Mouse (Mus musculus): Measurements from ENCODE around the gene Pde1c. TPM values are rescaled to one million over a fixed set of nuclear protein-coding genes. Genes with fewer than 3 reads are reported as not detected.
"Not testable (repeated sequence)": the region's sequence is repeated elsewhere in the genome, so short reads cannot be mapped to it uniquely, and the experiment has no call there.

Pde1c gene
- total RNA-seq (2021) (under 1 TPM; 0.17 to 0.31 TPM), polyA plus RNA-seq (2012; rRNA removed) (not detected in 2 replicates)
- long read RNA-seq = 0 reads

GRCm38 (mm10) chr6:56568470-56569372, at the start of gene Pde1c:
Gene Pde1c (minus strand): TSS chr6:56569103.
- DNase-seq = peak; percentile 16

DNA sequence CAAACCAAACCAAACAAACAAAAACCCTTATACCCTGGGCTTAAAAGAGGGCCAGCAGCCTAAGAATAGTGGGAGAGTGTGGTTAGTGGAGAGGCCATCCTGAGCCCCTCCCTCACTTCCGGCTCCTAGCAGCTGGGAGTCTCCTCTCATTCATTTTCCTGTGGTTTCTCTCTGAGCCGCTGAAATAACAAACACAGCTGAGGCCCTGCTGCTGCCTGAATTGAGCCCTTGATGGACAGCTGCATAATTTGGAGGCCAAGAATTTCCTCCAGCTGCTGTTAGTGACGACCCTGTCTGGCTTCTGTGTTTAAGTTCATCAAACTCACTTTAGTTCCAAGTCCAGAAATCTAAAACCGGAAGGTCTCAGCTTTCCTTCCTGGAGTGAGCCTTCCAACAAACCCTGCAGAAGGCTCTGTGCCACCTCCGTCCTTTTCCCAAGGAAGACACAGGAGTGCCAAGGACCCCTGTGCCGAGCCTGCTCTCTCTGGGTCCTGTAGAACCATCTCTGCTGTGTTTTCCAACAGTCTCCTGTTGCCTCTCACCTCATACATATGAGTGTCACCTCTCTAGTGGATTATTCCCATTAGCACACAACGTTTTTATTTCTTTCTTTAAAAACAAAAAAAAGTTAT, 48.2 kb upstream of the Pde1c start:
- no peak for DNase-seq

DNA sequence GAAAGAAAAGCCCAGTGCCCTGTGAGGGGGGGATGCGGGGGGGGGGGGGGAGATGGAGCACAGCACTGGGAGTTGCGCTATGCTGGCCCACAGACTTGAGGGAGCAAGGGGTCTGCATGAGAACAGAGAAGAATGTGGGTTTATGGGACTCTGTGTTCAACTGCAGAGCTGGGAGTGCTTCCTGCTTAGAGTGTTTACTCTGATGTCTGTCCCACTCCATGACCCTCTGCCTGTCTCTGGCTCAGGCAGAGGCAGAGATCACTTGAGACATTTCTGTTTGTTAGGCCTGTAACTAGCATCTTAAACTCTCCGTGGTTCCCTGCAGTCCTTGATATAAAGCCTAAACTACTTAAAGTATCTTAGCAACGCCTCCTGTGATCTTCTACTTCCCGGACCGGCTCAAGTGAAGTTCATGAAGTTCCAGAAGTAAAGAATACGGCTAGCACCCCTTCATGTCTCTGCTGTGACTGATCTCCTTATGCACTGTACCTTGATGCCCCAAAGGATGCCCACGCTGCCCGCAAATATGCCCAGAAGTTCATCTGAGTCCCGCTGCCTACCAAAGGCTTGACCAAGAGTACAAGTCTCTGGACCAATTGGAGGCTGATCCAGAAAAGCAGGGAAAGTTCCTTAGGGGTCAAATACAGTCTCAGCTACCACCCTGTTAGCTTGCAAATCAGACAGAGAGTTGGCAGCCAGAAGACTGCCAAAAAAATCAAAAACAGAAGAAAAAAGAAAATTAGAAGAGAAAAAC, 47.5 kb upstream of the Pde1c start:
- no peak for DNase-seq

- DNase-seq = not testable (repeated sequence)
These were observed 40.6 kb upstream of the Pde1c start for GRCm38 (mm10) chr6:56609529-56609928.

DNA sequence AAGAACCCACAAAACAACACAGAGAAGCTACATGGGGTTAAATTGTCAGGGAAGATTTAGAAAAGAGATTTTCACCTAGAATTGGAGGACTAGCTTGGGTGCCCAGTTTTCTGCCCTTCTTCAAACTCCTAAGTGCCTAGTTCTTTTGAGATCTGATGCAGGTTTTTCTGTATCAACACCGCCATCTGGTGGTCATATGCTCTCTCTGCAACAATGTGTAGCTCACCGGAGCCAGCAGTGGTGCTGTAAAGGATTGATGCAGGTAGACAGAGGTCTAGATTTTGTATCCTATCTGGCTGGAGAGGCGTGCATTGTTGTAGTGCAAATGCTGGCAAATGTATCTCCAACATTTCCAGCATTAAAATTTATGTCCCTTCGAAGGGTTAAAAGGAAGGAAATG, 39.4 kb upstream of the Pde1c start:
- peak; percentile 38 for DNase-seq

DNA sequence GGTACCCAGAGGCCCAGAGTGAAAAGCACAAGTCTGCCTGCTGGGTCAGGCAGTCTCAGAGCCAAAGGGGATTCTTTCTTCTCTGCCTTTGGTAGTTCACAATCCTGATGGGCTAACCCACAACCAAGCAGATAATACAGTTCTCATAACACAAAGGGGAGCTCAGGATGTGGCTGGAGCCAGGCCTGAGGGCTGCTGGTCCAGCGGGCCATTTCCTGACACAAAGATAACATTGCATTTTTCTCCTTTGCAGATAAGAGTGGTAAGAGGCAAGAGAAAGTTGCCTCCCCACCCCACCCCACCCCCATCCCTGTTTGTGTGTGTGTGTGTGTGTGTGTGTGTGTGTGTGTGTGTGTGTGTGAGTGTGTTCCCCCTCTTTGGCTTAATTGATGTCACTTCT, 10.7 kb upstream of the Pde1c start:
- no peak for DNase-seq

DNA sequence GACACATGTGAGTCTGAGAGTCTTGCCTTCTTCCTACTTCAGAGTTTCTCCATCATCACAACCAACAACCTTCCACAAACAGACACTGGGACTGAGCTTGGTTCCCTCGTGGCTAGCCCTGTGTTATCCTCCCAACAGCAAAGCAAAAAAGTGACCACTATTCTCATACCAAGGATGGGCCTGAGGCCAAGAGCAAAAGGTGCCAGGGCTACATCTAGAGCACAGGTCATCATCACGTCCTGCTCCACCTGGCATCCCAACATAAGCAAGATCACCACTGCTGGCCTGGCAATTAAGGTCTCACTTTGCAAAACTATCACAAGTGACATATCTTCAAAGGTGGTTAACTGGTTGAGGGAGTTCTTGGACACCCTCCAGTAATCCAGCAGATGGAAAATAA, 8.0 kb downstream of the Pde1c start:
- no peak for DNase-seq

GRCm38 (mm10) chr6:56560474-56560888, 8.4 kb downstream of the Pde1c start:
- DNase-seq = no peak

- no peak for DNase-seq
These were observed 10.2 kb downstream of the Pde1c start for GRCm38 (mm10) chr6:56558711-56559110.

GRCm38 (mm10) chr6:56555848-56556247, 13.1 kb downstream of the Pde1c start:
- DNase-seq = no peak

- DNase-seq = no peak
These were observed 13.5 kb downstream of the Pde1c start for GRCm38 (mm10) chr6:56555382-56555781.

DNA sequence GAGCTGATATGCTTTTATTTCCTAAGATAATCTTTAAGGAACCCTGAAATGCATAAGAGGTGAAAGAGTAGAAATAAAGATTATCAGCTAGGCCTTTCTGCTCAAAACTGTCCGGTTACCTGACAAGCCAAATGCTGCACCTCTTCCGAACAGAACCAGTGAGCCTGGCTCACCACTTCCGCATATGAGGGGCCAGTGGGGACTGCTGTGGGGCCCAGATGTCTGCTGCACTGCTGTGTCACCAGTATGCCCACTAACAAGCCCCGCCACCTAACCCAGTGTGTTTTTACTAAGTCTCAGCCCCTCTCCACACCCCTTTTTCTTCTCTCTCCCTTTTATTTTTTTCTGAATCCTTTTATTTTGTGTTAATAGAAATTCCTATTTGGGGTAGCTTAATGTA, 17.9 kb downstream of the Pde1c start:
- no peak for DNase-seq

GRCm38 (mm10) chr6:56540247-56540646, 28.7 kb downstream of the Pde1c start:
- no peak for DNase-seq

DNA sequence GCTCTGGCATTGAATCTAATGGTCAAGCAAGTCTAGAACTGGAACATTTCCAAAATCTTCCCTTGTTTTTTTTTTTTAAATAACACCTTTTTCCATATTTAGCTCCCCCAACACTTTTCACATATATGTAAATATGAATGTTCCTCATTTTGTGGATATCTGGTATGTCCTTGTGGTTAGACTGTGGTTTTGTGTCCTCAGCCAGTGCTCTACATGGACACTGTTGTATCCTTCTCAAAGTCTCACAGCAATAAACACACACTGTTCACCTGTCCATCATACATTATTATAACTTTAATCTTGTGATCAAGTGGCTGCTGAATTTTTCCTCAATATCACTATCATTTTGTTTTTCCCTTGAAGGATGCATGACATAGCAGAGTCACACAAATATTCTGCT, 34.2 kb downstream of the Pde1c start:
- no peak for DNase-seq

DNA sequence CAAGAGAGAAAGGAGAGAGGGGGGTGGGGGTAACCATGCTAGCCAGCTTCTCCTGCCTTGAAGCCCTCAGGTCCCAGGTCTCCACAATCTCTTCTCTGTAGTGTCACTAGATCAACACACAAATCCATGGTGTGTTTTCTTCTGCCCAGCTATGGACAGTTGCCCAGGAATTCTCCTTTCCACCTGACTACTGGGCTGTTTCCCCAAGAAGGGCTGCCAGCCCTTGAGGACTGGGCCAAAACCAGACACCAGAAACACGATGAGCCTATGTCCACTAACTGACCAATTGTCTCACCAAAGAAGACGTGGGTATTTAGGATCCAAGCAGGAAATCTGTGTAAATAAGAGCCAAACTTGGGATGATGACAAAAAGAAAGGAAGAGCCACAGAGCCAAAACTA, 36.6 kb downstream of the Pde1c start:
- DNase-seq = no peak

DNA sequence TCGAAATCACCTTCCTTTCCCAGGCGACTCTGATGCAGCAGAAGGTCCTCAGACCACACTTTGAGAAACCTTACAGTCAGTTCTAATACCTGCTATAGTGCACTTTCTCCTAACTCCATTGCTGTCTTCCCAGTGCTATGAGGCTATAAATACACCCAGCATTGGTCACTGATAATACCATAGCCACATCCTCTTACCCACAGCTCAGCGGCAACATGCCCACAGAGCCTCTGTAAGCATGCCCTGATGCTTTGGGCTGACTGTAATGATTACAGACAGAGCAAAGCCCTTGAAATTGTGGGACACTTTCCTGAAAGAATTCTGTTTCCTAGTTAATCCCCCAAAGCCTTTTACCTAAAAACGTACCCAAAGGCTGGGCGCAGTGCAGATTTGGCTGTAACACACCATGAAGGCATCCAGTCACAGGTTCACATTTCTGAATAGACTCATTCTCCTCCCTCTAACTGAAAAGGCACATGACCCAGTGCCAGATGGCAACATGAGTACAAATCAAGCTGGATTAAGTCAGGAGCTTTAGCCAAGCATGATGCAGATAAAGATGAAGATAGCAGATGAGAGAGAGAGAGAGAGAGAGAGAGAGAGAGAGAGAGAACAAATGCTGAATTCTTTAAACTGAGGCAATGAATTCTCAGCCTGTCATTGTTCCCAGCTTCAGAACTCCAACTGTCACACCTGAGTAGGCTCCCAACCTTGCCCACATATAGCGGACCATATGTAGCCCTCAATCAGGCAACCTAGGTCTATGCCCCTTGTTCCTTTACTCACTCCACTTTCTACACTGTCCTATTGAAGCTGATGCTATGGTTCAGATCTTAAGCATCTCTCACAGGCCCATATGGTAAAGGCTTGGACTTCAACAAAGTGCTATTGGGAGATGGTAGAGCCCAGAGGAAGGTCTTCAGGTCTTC, 44.7 kb downstream of the Pde1c start:
- no peak for DNase-seq

- no peak for DNase-seq
These were observed 79.7 kb downstream of the Pde1c start for GRCm38 (mm10) chr6:56489161-56489560.

- no peak for DNase-seq
These were observed 83.8 kb downstream of the Pde1c start for GRCm38 (mm10) chr6:56485078-56485477.

GRCm38 (mm10) chr6:56480914-56481482, 87.9 kb downstream of the Pde1c start:
- peak; percentile 17 for DNase-seq

GRCm38 (mm10) chr6:56476581-56476980, 92.3 kb downstream of the Pde1c start:
- no peak for DNase-seq

DNA sequence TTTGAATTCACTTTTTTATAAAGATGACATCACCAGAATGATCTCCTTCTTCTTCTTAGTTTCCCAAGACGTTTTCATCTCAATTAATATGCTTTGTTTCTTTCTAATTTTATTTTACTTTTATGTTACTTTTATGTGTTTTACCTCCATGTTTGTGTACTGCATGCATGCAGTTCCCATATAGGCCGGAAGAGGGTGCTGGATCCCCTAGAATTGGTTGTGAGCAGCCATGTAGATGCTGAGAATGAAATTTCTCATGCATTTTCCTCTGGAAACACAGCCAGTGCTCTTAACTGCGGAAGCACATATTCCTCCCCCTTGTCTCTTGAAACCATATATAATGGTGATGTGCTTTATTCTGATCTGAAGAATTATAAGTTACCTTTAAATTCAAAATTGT, 110.8 kb downstream of the Pde1c start:
- DNase-seq = no peak
